Mouse (Mus musculus) ES-E14 (cell line): ENCODE measurements around the gene Elovl5.

Source experiments
- HCFC1 ChIP-seq: IDR thresholded peaks from 2 replicates; pipeline ENCODE4 v1.6.1; 2012; ENCODE audit warnings: low read length, inconsistent platforms, borderline replicate concordance; ENCODE audit not compliant: insufficient read depth
- ZNF384 ChIP-seq: IDR thresholded peaks from 2 replicates; pipeline ENCODE4 v1.6.1; 2012; ENCODE audit warnings: low read depth, low read length, inconsistent platforms

DNA sequence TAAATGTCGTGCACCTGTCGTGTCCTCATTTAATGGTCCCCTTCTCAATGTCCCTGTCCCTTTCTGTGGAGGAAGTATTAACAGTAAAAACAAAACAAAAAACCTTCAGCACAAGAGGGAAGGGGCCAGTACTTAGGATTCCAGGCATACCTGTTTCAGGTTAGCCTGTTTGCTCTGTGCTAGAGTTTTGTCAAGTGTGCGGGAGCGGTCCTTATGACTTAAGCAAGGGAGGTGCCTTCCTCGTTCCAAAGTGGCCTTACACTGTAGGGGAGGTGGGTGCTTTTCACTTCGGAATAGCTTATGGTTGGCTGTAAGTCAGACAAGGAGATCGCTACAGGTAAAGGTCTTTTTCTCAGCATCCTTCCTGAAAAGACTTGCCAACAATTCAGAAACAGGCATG lies 49.7 kb downstream of the Elovl5 start:
- no peak for TF ChIP-seq HCFC1
- no peak for TF ChIP-seq ZNF384
